Mouse (Mus musculus): ENCODE results near the gene Vash2. TPM values are rescaled to one million over a fixed set of nuclear protein-coding genes. Genes with fewer than 3 reads are reported as not detected.

The Vash2 gene
- total and polyA plus RNA-seq, 2 experiments, result under 0.01 TPM; not detected in 1

GRCm38 (mm10) chr1:191021016-191021415, 41.9 kb upstream of the Vash2 start:
- peaks cover 7% of the 10 kb centered on the region for H3K4me1 ChIP-seq (ENCODE audit: control insufficient read depth, insufficient read depth, low read length)
- no peak overlapping the region for H3K27ac ChIP-seq (replicated peaks; ENCODE audit: insufficient read depth, low read depth, low read length)
- H3K27me3 ChIP-seq (ENCODE audit: control insufficient read depth, insufficient read depth, low read length), result no peaks in the 10 kb centered on the region
- TF ChIP-seq CTCF (IDR thresholded peaks at IDR 0.05; ENCODE audit: low read depth, low read length), result no peak
- no peak for TF ChIP-seq POLR2A (IDR thresholded peaks at IDR 0.05; ENCODE audit: extremely low read depth, insufficient read depth, low read length)
- no peaks in the 10 kb centered on the region; the same call in 1 of the 2 replicates for H3K79me2 ChIP-seq (ENCODE audit: control insufficient read depth, insufficient read depth, low read length)
- H3K36me3 ChIP-seq (ENCODE audit: control insufficient read depth, insufficient read depth, low read length), result peaks cover 1% of the 10 kb centered on the region; the same call in 1 of the 2 replicates
- no peak for DNase-seq (ENCODE audit: extremely low read depth, low read depth, low spot score)
- no peak overlapping the region for H3K9ac ChIP-seq (ENCODE audit: low read depth, low read length)
- H3K4me3 ChIP-seq (ENCODE audit: insufficient read depth, low read depth, low read length), result no peak overlapping the region
- WGBS, result 88% methylated on average over 7 of the region's 7 CpGs

GRCm38 (mm10) chr1:191020217-191020924, 41.3 kb upstream of the Vash2 start:
- WGBS, result 86% methylated on average over 3 of the region's 3 CpGs

GRCm38 (mm10) chr1:191019803-191020202, 40.7 kb upstream of the Vash2 start:
- Histone ChIP-seq H3K27me3 (ENCODE audit: control insufficient read depth, insufficient read depth, low read length) (no peaks in the 10 kb centered on the region), H3K9ac (ENCODE audit: low read depth, low read length) (no peak overlapping the region), H3K36me3 (ENCODE audit: control insufficient read depth, insufficient read depth, low read length) (peaks cover 4% of the 10 kb centered on the region; the same call in 1 of the 2 replicates), H3K27ac (replicated peaks; ENCODE audit: insufficient read depth, low read depth, low read length) (no peak overlapping the region), H3K4me3 (ENCODE audit: insufficient read depth, low read depth, low read length) (no peak overlapping the region), H3K4me1 (ENCODE audit: control insufficient read depth, insufficient read depth, low read length) (no peaks in the 10 kb centered on the region), H3K79me2 (ENCODE audit: control insufficient read depth, insufficient read depth, low read length) (no peaks in the 10 kb centered on the region)
- whole genome bisulfite sequencing, result 95% methylated on average over 5 of the region's 5 CpGs
- TF ChIP-seq CTCF (IDR thresholded peaks at IDR 0.05; ENCODE audit: low read depth, low read length) (no peak), POLR2A (IDR thresholded peaks at IDR 0.05; ENCODE audit: extremely low read depth, insufficient read depth, low read length) (no peak)
- DNase-seq (ENCODE audit: extremely low read depth, low read depth, low spot score), result no peak

More at GRCm38 (mm10) chr1:191020217-191020924, 41.3 kb upstream of the Vash2 start:
- DNase-seq (ENCODE audit: extremely low read depth, low read depth, low spot score), result no peak
- Histone ChIP-seq H3K36me3 (ENCODE audit: control insufficient read depth, insufficient read depth, low read length) (peaks cover 1% of the 10 kb centered on the region; the same call in 1 of the 2 replicates), H3K4me3 (ENCODE audit: insufficient read depth, low read depth, low read length) (no peak overlapping the region), H3K4me1 (ENCODE audit: control insufficient read depth, insufficient read depth, low read length) (peaks cover 5% of the 10 kb centered on the region), H3K9ac (ENCODE audit: low read depth, low read length) (no peak overlapping the region), H3K27me3 (ENCODE audit: control insufficient read depth, insufficient read depth, low read length) (no peaks in the 10 kb centered on the region), H3K79me2 (ENCODE audit: control insufficient read depth, insufficient read depth, low read length) (no peaks in the 10 kb centered on the region; the same call in 1 of the 2 replicates), H3K27ac (replicated peaks; ENCODE audit: insufficient read depth, low read depth, low read length) (no peak overlapping the region)
- TF ChIP-seq CTCF (IDR thresholded peaks at IDR 0.05; ENCODE audit: low read depth, low read length) (no peak), POLR2A (IDR thresholded peaks at IDR 0.05; ENCODE audit: extremely low read depth, insufficient read depth, low read length) (no peak)

- no peak overlapping the region for H3K27ac ChIP-seq (replicated peaks; ENCODE audit: insufficient read depth, low read depth, low read length)
- H3K4me1 ChIP-seq (ENCODE audit: control insufficient read depth, insufficient read depth, low read length), result no peaks in the 10 kb centered on the region
- TF ChIP-seq POLR2A (IDR thresholded peaks at IDR 0.05; ENCODE audit: extremely low read depth, insufficient read depth, low read length) (no peak), CTCF (IDR thresholded peaks at IDR 0.05; ENCODE audit: low read depth, low read length) (no peak)
- 99% methylated on average over 3 of the region's 3 CpGs for WGBS
- no peak for DNase-seq (ENCODE audit: extremely low read depth, low read depth, low spot score)
- H3K79me2 ChIP-seq (ENCODE audit: control insufficient read depth, insufficient read depth, low read length), result no peaks in the 10 kb centered on the region
- peaks cover 16% of the 10 kb centered on the region; the same call in 1 of the 2 replicates for H3K36me3 ChIP-seq (ENCODE audit: control insufficient read depth, insufficient read depth, low read length)
- H3K4me3 ChIP-seq (ENCODE audit: insufficient read depth, low read depth, low read length), result no peak overlapping the region
- H3K27me3 ChIP-seq (ENCODE audit: control insufficient read depth, insufficient read depth, low read length), result no peaks in the 10 kb centered on the region
- H3K9ac ChIP-seq (ENCODE audit: low read depth, low read length), result no peak overlapping the region
Observed at GRCm38 (mm10) chr1:191014271-191014670, 35.2 kb upstream of the Vash2 start.

- 98% methylated on average over 5 of the region's 5 CpGs for WGBS
- Histone ChIP-seq H3K27ac (replicated peaks; ENCODE audit: insufficient read depth, low read depth, low read length) (no peak overlapping the region), H3K4me1 (ENCODE audit: control insufficient read depth, insufficient read depth, low read length) (no peaks in the 10 kb centered on the region), H3K4me3 (ENCODE audit: insufficient read depth, low read depth, low read length) (no peak overlapping the region), H3K79me2 (ENCODE audit: control insufficient read depth, insufficient read depth, low read length) (no peaks in the 10 kb centered on the region), H3K36me3 (ENCODE audit: control insufficient read depth, insufficient read depth, low read length) (peaks cover 32% of the 10 kb centered on the region), H3K9ac (ENCODE audit: low read depth, low read length) (no peak overlapping the region), H3K27me3 (ENCODE audit: control insufficient read depth, insufficient read depth, low read length) (no peaks in the 10 kb centered on the region)
- TF ChIP-seq CTCF (IDR thresholded peaks at IDR 0.05; ENCODE audit: low read depth, low read length) (peak; percentile 18; the same call in 1 of the 2 replicates), POLR2A (IDR thresholded peaks at IDR 0.05; ENCODE audit: extremely low read depth, insufficient read depth, low read length) (no peak)
- no peak for DNase-seq (ENCODE audit: extremely low read depth, low read depth, low spot score)
Observed at GRCm38 (mm10) chr1:191008707-191009106, 29.6 kb upstream of the Vash2 start.

GRCm38 (mm10) chr1:191002201-191002600, 23.1 kb upstream of the Vash2 start:
- H3K27me3 ChIP-seq (ENCODE audit: control insufficient read depth, insufficient read depth, low read length), result no peaks in the 10 kb centered on the region
- no peaks in the 10 kb centered on the region for H3K79me2 ChIP-seq (ENCODE audit: control insufficient read depth, insufficient read depth, low read length)
- H3K36me3 ChIP-seq (ENCODE audit: control insufficient read depth, insufficient read depth, low read length), result peaks cover 6% of the 10 kb centered on the region
- H3K9ac ChIP-seq (ENCODE audit: low read depth, low read length), result no peak overlapping the region
- H3K4me3 ChIP-seq (ENCODE audit: insufficient read depth, low read depth, low read length), result no peak overlapping the region
- no peak for TF ChIP-seq POLR2A (IDR thresholded peaks at IDR 0.05; ENCODE audit: extremely low read depth, insufficient read depth, low read length)
- peak; percentile 30; the same call in 1 of the 2 replicates for TF ChIP-seq CTCF (IDR thresholded peaks at IDR 0.05; ENCODE audit: low read depth, low read length)
- no peak for DNase-seq (ENCODE audit: extremely low read depth, low read depth, low spot score)
- H3K27ac ChIP-seq (replicated peaks; ENCODE audit: insufficient read depth, low read depth, low read length), result no peak overlapping the region
- 74% methylated on average over 6 of the region's 6 CpGs for WGBS
- H3K4me1 ChIP-seq (ENCODE audit: control insufficient read depth, insufficient read depth, low read length), result no peaks in the 10 kb centered on the region
